ENCODE assay signal across 17 mouse cellular contexts in the genomic region with DNA sequence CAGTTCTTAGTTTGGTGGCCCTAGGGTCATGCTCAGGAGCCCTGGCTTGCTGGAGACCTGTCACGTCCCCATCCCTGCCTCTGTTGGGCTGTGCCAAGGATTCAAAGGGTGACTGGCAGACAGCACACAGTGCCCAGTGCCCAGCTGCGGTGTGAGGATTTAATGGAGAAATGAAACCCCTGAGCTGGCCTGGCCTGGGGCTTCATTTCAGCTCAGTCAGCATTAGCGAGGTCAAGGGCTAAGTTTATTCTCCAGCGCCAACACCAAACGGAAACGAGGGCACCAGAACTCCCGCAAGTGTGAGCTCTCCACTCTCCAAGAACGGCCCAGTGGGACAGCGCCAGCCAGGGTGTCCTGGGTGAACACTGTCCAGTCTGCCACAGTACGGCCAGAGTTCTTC. TPM values are rescaled to one million over a fixed set of nuclear protein-coding genes. Genes with fewer than 3 reads are reported as not detected.
DNase-seq lines count a peak whose midpoint lies in the region; TF ChIP-seq lines count a peak whose summit lies in the region.
"Had no signal": no experiment of that assay in that cellular context is flagged by ENCODE, and none has a peak within 500 bp of the region (broad histone marks: within the 10 kb centered on the region; RNA-seq: fewer than 3 reads in every experiment).

No protein-coding gene starts in this region.

- no peaks in the 10 kb centered on the region for H3K27me3 ChIP-seq in kidney, adult 2 months (replicated peaks; ENCODE audit: control insufficient read depth, insufficient read depth, low read length)
- H3K27me3 ChIP-seq: embryonic facial prominence, embryonic 13.5 days; hindbrain, embryonic 12.5 days; megakaryocyte, embryonic 14.5 days; neural tube, embryonic 13.5 days had no signal

- no peaks in the 10 kb centered on the region for H3K36me3 ChIP-seq in kidney, adult 2 months (ENCODE audit: control insufficient read depth, insufficient read depth, low read length)

- H3K4me1 ChIP-seq in kidney, adult 2 months (ENCODE audit: control insufficient read depth, insufficient read depth, low read length), result no peaks in the 10 kb centered on the region
- peaks cover 33% of the 10 kb centered on the region for H3K4me1 ChIP-seq in bone marrow macrophage, adult 2 months (ENCODE audit: control insufficient read depth, insufficient read depth, low read length)

- no peak for TF ChIP-seq POLR2A in kidney, adult 2 months (IDR thresholded peaks at IDR 0.05; ENCODE audit: low read depth, low read length)
- TF ChIP-seq POLR2A in bone marrow macrophage, adult 2 months (IDR thresholded peaks at IDR 0.05; ENCODE audit: borderline replicate concordance, low read depth, low read length), result no peak

- H3K27ac ChIP-seq in kidney, adult 2 months (ENCODE audit: insufficient read depth, low read depth, low read length), result no peak overlapping the region
- H3K27ac ChIP-seq in bone marrow macrophage, adult 2 months (ENCODE audit: insufficient read depth, low read depth, low read length), result peak overlapping the region; percentile 77
- H3K27ac ChIP-seq: embryonic facial prominence, embryonic 13.5 days; forebrain, embryonic 10.5 days; hindbrain, embryonic 12.5 days; neural tube, embryonic 13.5 days had no signal

- intact Hi-C loops in gastrocnemius, postnatal 36 days (cut with DNase I), result no loop called here

- TF ChIP-seq CTCF in kidney, adult 2 months (conservative IDR thresholded peaks at IDR 0.05; ENCODE audit: insufficient read depth, insufficient read length, low read depth, low read length), result no peak
- TF ChIP-seq CTCF in bone marrow macrophage, adult 2 months (IDR thresholded peaks at IDR 0.05; ENCODE audit: low read depth, low read length), result no peak

- whole genome bisulfite sequencing in kidney, adult 2 months, result 47% methylated on average over 10 of the region's 10 CpGs

- no peak overlapping the region for H3K4me3 ChIP-seq in kidney, adult 2 months (ENCODE audit: insufficient read depth, low read depth, low read length)
- H3K4me3 ChIP-seq in bone marrow macrophage, adult 2 months (ENCODE audit: insufficient read depth, low read length), result peak overlapping the region; percentile 19; the same call in 1 of the 2 replicates
- H3K4me3 ChIP-seq: embryonic facial prominence, embryonic 13.5 days; forebrain, embryonic 10.5 days; hindbrain, embryonic 12.5 days; megakaryocyte, embryonic 14.5 days; neural tube, embryonic 13.5 days had no signal

- peak; percentile 74 for DNase-seq in gastrocnemius, adult 18-20 months (ENCODE audit: low spot score)
- DNase-seq in gastrocnemius, postnatal 36 days, result no peak
- peak; percentile 29 for DNase-seq in kidney, adult 2 months
- DNase-seq in kidney, postnatal 4 days, result no peak
- peak; percentile 41 for DNase-seq in gastrocnemius, postnatal 10 days
- no peak for DNase-seq in urinary bladder, postnatal 4 days (ENCODE audit: low spot score in 2 of 2)
- DNase-seq: kidney, postnatal 14 days; lung, adult 18-20 months; spleen, adult 18-20 months had no signal

RNA-seq across cellular contexts. Expression of gene St6galnac4, which starts 3.3 kb away (rescaled TPM):
- total RNA-seq in gastrocnemius, adult 18-20 months (2021), result 10 to 100 TPM; 13.5 to 19.8 TPM
- total RNA-seq in gastrocnemius, postnatal 36 days (2021), result 10 to 100 TPM; 14.1 to 21.7 TPM
- 7.0 and 7.2 TPM in 2 replicates for polyA plus RNA-seq in kidney, adult 2 months (2012; rRNA removed)
- polyA plus RNA-seq in bone marrow macrophage, adult 2 months (2012; ENCODE audit: insufficient read depth, insufficient read length, missing spikeins), result 22.0 and 26.9 TPM in 2 replicates
- total RNA-seq in gastrocnemius, postnatal 10 days (2021), result 10 to 100 TPM; 31.7 to 42.6 TPM

RNA-seq across cellular contexts. Expression of gene St6galnac6, which starts 9.3 kb away (rescaled TPM):
- 10 to 100 TPM; 47.0 to 52.2 TPM for total RNA-seq in gastrocnemius, adult 18-20 months (2021)
- total RNA-seq in gastrocnemius, postnatal 36 days (2021), result 10 to 100 TPM; 34.9 to 46.5 TPM
- 21.1 and 23.6 TPM in 2 replicates for polyA plus RNA-seq in kidney, adult 2 months (2012; rRNA removed)
- polyA plus RNA-seq in bone marrow macrophage, adult 2 months (2012; ENCODE audit: insufficient read depth, insufficient read length, missing spikeins), result 30.7 and 35.3 TPM in 2 replicates
- total RNA-seq in gastrocnemius, postnatal 10 days (2021), result 10 to 100 TPM; 59.7 to 66.0 TPM

RNA-seq across cellular contexts. Expression of gene 9430097D07Rik, which starts 14.7 kb away (rescaled TPM):
- total RNA-seq in gastrocnemius, adult 18-20 months (2021), result not detected
- not detected for total RNA-seq in gastrocnemius, postnatal 36 days (2021)
- not detected in 2 replicates for polyA plus RNA-seq in kidney, adult 2 months (2012; rRNA removed)
- not detected in 2 replicates for polyA plus RNA-seq in bone marrow macrophage, adult 2 months (2012; ENCODE audit: insufficient read depth, insufficient read length, missing spikeins)
- total RNA-seq in gastrocnemius, postnatal 10 days (2021), result not detected
- polyA plus RNA-seq: embryonic facial prominence, embryonic 13.5 days; G1E; intestine, embryonic 16.5 days had no signal

RNA-seq across cellular contexts. Expression of gene Pip5kl1, which starts 15.6 kb away (rescaled TPM):
- total RNA-seq in gastrocnemius, adult 18-20 months (2021), result not detected
- not detected for total RNA-seq in gastrocnemius, postnatal 36 days (2021)
- polyA plus RNA-seq in kidney, adult 2 months (2012; rRNA removed), result 0.14 TPM in 1 of 2 replicates, not detected in the other
- polyA plus RNA-seq in bone marrow macrophage, adult 2 months (2012; ENCODE audit: insufficient read depth, insufficient read length, missing spikeins), result not detected in 2 replicates
- total RNA-seq in gastrocnemius, postnatal 10 days (2021), result not detected

RNA-seq across cellular contexts. Expression of gene Dpm2, which starts 19.6 kb away (rescaled TPM):
- 10 to 100 TPM; 11.7 to 12.6 TPM for total RNA-seq in gastrocnemius, adult 18-20 months (2021)
- 10 to 100 TPM; 10.3 to 11.0 TPM for total RNA-seq in gastrocnemius, postnatal 36 days (2021)
- polyA plus RNA-seq in kidney, adult 2 months (2012; rRNA removed), result 120 and 138 TPM in 2 replicates
- 55.6 and 68.0 TPM in 2 replicates for polyA plus RNA-seq in bone marrow macrophage, adult 2 months (2012; ENCODE audit: insufficient read depth, insufficient read length, missing spikeins)
- total RNA-seq in gastrocnemius, postnatal 10 days (2021), result 10 to 100 TPM; 19.6 to 25.7 TPM

Comparison
In these comparisons a context has a peak if more than half of its experiments do, and no peak if none do; other contexts are left out.
1. DNase-seq: peak in gastrocnemius, adult 18-20 months (single experiment), kidney, adult 2 months (single experiment) and gastrocnemius, postnatal 10 days (single experiment); none in gastrocnemius, postnatal 36 days (0 of 2), kidney, postnatal 4 days (0 of 2) and urinary bladder, postnatal 4 days (0 of 2).